Mouse (Mus musculus): Measurements from ENCODE around the gene Ifnb1. TPM values are rescaled to one million over a fixed set of nuclear protein-coding genes. Genes with fewer than 3 reads are reported as not detected.
"Not testable (repeated sequence)": the region's sequence is repeated elsewhere in the genome, so short reads cannot be mapped to it uniquely, and the experiment has no call there.

Ifnb1 gene
- not detected in 2 replicates for polyA plus RNA-seq (2014; fragmentation: Nextera tagmentation; extraction: Ambion mirVana)

- WGBS, result 92% methylated on average over 4 of the region's 4 CpGs
- DNase-seq (ENCODE audit: low spot score) (no peak), ATAC-seq (ENCODE audit: low read depth) (no peak)
- Histone ChIP-seq H3K27ac (replicated peaks; ENCODE audit: low read depth, low read length) (no peak within 1 kb of the TSS), H3K4me3 (ENCODE audit: low read depth, low read length) (no peak within 1 kb of the TSS), H3K9ac (ENCODE audit: low read depth, low read length) (no peak within 1 kb of the TSS), H3K36me3 (ENCODE audit: control insufficient read depth, insufficient read depth, low read length) (no peaks in the 10 kb centered on the region), H3K4me2 (ENCODE audit: low read depth, low read length) (no peak within 1 kb of the TSS), H3K4me1 (ENCODE audit: control insufficient read depth, insufficient read depth, low read length) (no peaks in the 10 kb centered on the region), H3K27me3 (replicated peaks; ENCODE audit: control insufficient read depth, insufficient read depth, low read length) (no peaks in the 10 kb centered on the region), H3K9me3 (ENCODE audit: control insufficient read depth, low read length) (no peaks in the 10 kb centered on the region)
Observed at GRCm38 (mm10) chr4:88522674-88523073, at the start of gene Ifnb1. Gene Ifnb1 (minus strand): TSS chr4:88522774.

DNA sequence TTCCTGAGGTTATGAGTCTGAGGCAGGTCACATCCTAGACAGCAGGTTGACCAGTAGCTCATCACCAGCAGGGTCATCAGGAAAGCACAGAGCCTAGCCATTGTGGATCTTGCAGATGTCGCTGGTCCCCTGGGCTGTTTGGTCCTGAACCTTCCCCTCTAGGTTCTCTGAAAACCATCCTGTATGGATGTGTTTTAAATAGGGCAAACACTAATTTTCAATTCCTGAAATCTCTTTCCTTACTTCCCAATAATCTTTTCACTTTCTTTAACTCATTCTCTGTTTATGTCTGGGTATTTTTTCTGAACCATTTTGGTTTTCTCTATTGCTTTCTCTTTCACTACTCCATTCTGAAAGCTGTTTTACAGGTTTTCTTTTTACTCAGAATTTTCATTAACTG lies 49.1 kb upstream of the Ifnb1 start, which contains the start of gene Ifna14:
Ifna14 (minus strand) TSS at position 101 of the 400 bp plus-strand sequence.
- H3K4me3 ChIP-seq (ENCODE audit: low read depth, low read length), result no peak within 1 kb of the TSS
- H3K9me3 ChIP-seq (ENCODE audit: control insufficient read depth, low read length), result no peaks in the 10 kb centered on the region
- 67% methylated on average over 1 of the region's 1 CpGs for WGBS
- ATAC-seq (ENCODE audit: low read depth) (no peak), DNase-seq (ENCODE audit: low spot score) (no peak)
- H3K27ac ChIP-seq (replicated peaks; ENCODE audit: low read depth, low read length), result no peak within 1 kb of the TSS
- H3K9ac ChIP-seq (ENCODE audit: low read depth, low read length), result no peak within 1 kb of the TSS
- H3K36me3 ChIP-seq (ENCODE audit: control insufficient read depth, insufficient read depth, low read length), result no peaks in the 10 kb centered on the region
- no peak within 1 kb of the TSS for H3K4me2 ChIP-seq (ENCODE audit: low read depth, low read length)
- no peaks in the 10 kb centered on the region for H3K27me3 ChIP-seq (replicated peaks; ENCODE audit: control insufficient read depth, insufficient read depth, low read length)
- H3K4me1 ChIP-seq (ENCODE audit: control insufficient read depth, insufficient read depth, low read length), result no peaks in the 10 kb centered on the region

DNA sequence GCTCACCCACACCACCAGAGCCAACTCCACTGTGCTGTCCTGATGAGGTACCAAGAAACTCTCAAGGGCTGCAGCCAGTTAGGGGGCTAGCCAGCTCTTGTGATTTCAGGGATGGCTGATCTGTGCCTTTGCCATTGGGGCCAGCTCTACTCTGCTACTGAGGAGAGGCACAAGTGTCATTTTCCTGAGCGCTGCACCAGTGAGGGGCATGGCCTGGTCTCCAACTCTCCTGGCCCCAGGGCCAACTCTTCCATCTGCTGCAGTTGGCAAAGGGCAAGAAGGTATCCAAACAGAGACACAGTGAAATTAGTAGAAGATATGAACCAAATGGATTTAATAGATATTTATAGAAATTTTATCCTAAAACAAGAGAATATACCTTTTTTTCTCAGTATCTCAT lies 39.2 kb upstream of the Ifnb1 start:
- Histone ChIP-seq H3K4me1 (ENCODE audit: control insufficient read depth, insufficient read depth, low read length) (no peaks in the 10 kb centered on the region), H3K4me2 (ENCODE audit: low read depth, low read length) (no peak overlapping the region), H3K36me3 (ENCODE audit: control insufficient read depth, insufficient read depth, low read length) (no peaks in the 10 kb centered on the region), H3K9ac (ENCODE audit: low read depth, low read length) (no peak overlapping the region), H3K4me3 (ENCODE audit: low read depth, low read length) (no peak overlapping the region), H3K27ac (replicated peaks; ENCODE audit: low read depth, low read length) (no peak overlapping the region), H3K27me3 (replicated peaks; ENCODE audit: control insufficient read depth, insufficient read depth, low read length) (no peaks in the 10 kb centered on the region), H3K9me3 (ENCODE audit: control insufficient read depth, low read length) (no peaks in the 10 kb centered on the region)
- 91% methylated on average over 1 of the region's 1 CpGs for WGBS
- no peak for DNase-seq (ENCODE audit: low spot score)
- no peak for ATAC-seq (ENCODE audit: low read depth)

GRCm38 (mm10) chr4:88558145-88558544 lies 35.6 kb upstream of the Ifnb1 start, which contains the start of gene Ifna15:
Gene Ifna15 (minus strand): TSS chr4:88558245.
- not testable (repeated sequence) for H3K27ac ChIP-seq (replicated peaks; ENCODE audit: low read depth, low read length); H3K9me3 ChIP-seq (ENCODE audit: control insufficient read depth, low read length); H3K36me3 ChIP-seq (ENCODE audit: control insufficient read depth, insufficient read depth, low read length); H3K27me3 ChIP-seq (replicated peaks; ENCODE audit: control insufficient read depth, insufficient read depth, low read length); H3K4me1 ChIP-seq (ENCODE audit: control insufficient read depth, insufficient read depth, low read length); H3K4me2 ChIP-seq (ENCODE audit: low read depth, low read length); H3K9ac ChIP-seq (ENCODE audit: low read depth, low read length); H3K4me3 ChIP-seq (ENCODE audit: low read depth, low read length); DNase-seq (ENCODE audit: low spot score); ATAC-seq (ENCODE audit: low read depth)

GRCm38 (mm10) chr4:88550161-88550945 lies 27.8 kb upstream of the Ifnb1 start:
- 26% methylated on average over 22 of the region's 22 CpGs for WGBS
- Histone ChIP-seq H3K9ac (ENCODE audit: low read depth, low read length) (peak overlapping the region; percentile 34; the same call in 1 of the 2 replicates), H3K4me3 (ENCODE audit: low read depth, low read length) (peak overlapping the region; percentile 34)

GRCm38 (mm10) chr4:88547986-88548385 lies 25.4 kb upstream of the Ifnb1 start:
- no peak overlapping the region for H3K4me2 ChIP-seq (ENCODE audit: low read depth, low read length)
- WGBS, result 67% methylated on average over 1 of the region's 1 CpGs
- H3K27ac ChIP-seq (replicated peaks; ENCODE audit: low read depth, low read length), result no peak overlapping the region
- no peaks in the 10 kb centered on the region; the same call in none of the 2 replicates for H3K27me3 ChIP-seq (replicated peaks; ENCODE audit: control insufficient read depth, insufficient read depth, low read length)
- peaks cover 3% of the 10 kb centered on the region; the same call in 1 of the 2 replicates for H3K4me1 ChIP-seq (ENCODE audit: control insufficient read depth, insufficient read depth, low read length)
- H3K9ac ChIP-seq (ENCODE audit: low read depth, low read length), result no peak overlapping the region
- no peak for DNase-seq (ENCODE audit: low spot score)
- no peaks in the 10 kb centered on the region for H3K36me3 ChIP-seq (ENCODE audit: control insufficient read depth, insufficient read depth, low read length)
- H3K4me3 ChIP-seq (ENCODE audit: low read depth, low read length), result no peak overlapping the region
- ATAC-seq (ENCODE audit: low read depth), result no peak
- no peaks in the 10 kb centered on the region for H3K9me3 ChIP-seq (ENCODE audit: control insufficient read depth, low read length)

More at GRCm38 (mm10) chr4:88550161-88550945, 27.8 kb upstream of the Ifnb1 start:
- DNase-seq (ENCODE audit: low spot score) (peak; percentile 89), ATAC-seq (ENCODE audit: low read depth) (peak; percentile 75; the same call in 1 of the 2 replicates)
- H3K27ac ChIP-seq (replicated peaks; ENCODE audit: low read depth, low read length), result no peak overlapping the region
- H3K9me3 ChIP-seq (ENCODE audit: control insufficient read depth, low read length), result no peaks in the 10 kb centered on the region
- H3K4me1 ChIP-seq (ENCODE audit: control insufficient read depth, insufficient read depth, low read length), result peaks cover 3% of the 10 kb centered on the region; the same call in 1 of the 2 replicates
- H3K36me3 ChIP-seq (ENCODE audit: control insufficient read depth, insufficient read depth, low read length), result no peaks in the 10 kb centered on the region
- peak overlapping the region; percentile 59 for H3K4me2 ChIP-seq (ENCODE audit: low read depth, low read length)
- no peaks in the 10 kb centered on the region; the same call in none of the 2 replicates for H3K27me3 ChIP-seq (replicated peaks; ENCODE audit: control insufficient read depth, insufficient read depth, low read length)

DNA sequence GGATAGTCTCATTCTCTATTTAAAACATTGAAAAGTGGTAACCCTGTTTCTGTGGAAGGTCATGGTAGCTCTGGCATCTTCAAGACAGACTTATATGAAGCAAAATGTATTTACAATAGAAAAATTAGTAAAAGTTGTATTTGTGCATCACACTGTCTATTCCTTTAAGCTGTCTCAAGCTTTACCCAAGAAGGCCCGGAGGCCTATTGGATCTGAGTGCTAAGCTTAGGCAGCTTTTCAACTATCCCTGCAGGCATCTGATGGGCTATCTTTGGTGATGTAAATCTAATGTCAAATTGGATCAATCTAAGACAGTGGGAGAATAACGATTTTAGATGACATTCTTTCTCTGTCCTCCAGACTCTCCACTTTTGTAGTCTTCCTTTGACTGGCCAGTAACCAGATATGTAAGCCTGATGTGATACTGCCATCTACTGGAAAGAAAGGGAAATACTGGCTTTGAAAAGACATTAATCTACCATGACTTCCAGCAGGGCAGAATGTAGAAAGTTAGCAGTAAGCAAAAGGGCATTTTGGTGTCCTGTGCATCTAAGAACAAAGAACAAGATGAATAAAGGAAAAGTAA lies 21.2 kb upstream of the Ifnb1 start:
- peak; percentile 70 for DNase-seq (ENCODE audit: low spot score)
- ATAC-seq (ENCODE audit: low read depth), result 0 out of 2 replicates have a peak, but pooled peaks have one; percentile 55
- no peaks in the 10 kb centered on the region for H3K4me1 ChIP-seq (ENCODE audit: control insufficient read depth, insufficient read depth, low read length)
- H3K9ac ChIP-seq (ENCODE audit: low read depth, low read length), result no peak overlapping the region
- WGBS, result 46% methylated on average over 2 of the region's 2 CpGs
- no peaks in the 10 kb centered on the region for H3K36me3 ChIP-seq (ENCODE audit: control insufficient read depth, insufficient read depth, low read length)
- no peak overlapping the region for H3K4me2 ChIP-seq (ENCODE audit: low read depth, low read length)
- H3K4me3 ChIP-seq (ENCODE audit: low read depth, low read length), result no peak overlapping the region
- H3K9me3 ChIP-seq (ENCODE audit: control insufficient read depth, low read length), result no peaks in the 10 kb centered on the region
- no peak overlapping the region for H3K27ac ChIP-seq (replicated peaks; ENCODE audit: low read depth, low read length)
- H3K27me3 ChIP-seq (replicated peaks; ENCODE audit: control insufficient read depth, insufficient read depth, low read length), result no peaks in the 10 kb centered on the region; the same call in none of the 2 replicates

GRCm38 (mm10) chr4:88537328-88537727 lies 14.8 kb upstream of the Ifnb1 start:
- no peaks in the 10 kb centered on the region for H3K9me3 ChIP-seq (ENCODE audit: control insufficient read depth, low read length)
- no peak overlapping the region for H3K4me3 ChIP-seq (ENCODE audit: low read depth, low read length)
- no peaks in the 10 kb centered on the region for H3K36me3 ChIP-seq (ENCODE audit: control insufficient read depth, insufficient read depth, low read length)
- ATAC-seq (ENCODE audit: low read depth) (no peak), DNase-seq (ENCODE audit: low spot score) (peak; percentile 50)
- no peak overlapping the region for H3K4me2 ChIP-seq (ENCODE audit: low read depth, low read length)
- no peak overlapping the region for H3K27ac ChIP-seq (replicated peaks; ENCODE audit: low read depth, low read length)
- WGBS, result 79% methylated on average over 12 of the region's 12 CpGs
- no peaks in the 10 kb centered on the region for H3K4me1 ChIP-seq (ENCODE audit: control insufficient read depth, insufficient read depth, low read length)
- no peaks in the 10 kb centered on the region for H3K27me3 ChIP-seq (replicated peaks; ENCODE audit: control insufficient read depth, insufficient read depth, low read length)
- H3K9ac ChIP-seq (ENCODE audit: low read depth, low read length), result no peak overlapping the region
